7 mouse cellular contexts compared by ENCODE assay signal in genomic region chr6:50776931-50777495, GRCm38 (mm10).
DNase-seq lines count a peak whose midpoint lies in the region; ATAC-seq and TF ChIP-seq lines count a peak whose summit lies in the region.

No protein-coding gene starts in this region.

- H3K36me3 ChIP-seq in forebrain, embryonic 14.5 days (ENCODE audit: control insufficient read depth, insufficient read depth, low read length): no peaks in the 10 kb centered on the region
- H3K36me3 ChIP-seq in intestine, embryonic 14.5 days (ENCODE audit: control insufficient read depth, insufficient read depth, low read length): no peaks in the 10 kb centered on the region
- H3K36me3 ChIP-seq in limb, embryonic 13.5 days: no peaks in the 10 kb centered on the region

- in situ Hi-C loops in Patski (cut with MboI; ENCODE audit: low pct_unique_long_range_greater_than_20kb): no loop called here

- no peak for TF ChIP-seq CTCF in Patski (IDR thresholded peaks at IDR 0.05)
- TF ChIP-seq CTCF in olfactory bulb, adult 2 months (IDR thresholded peaks at IDR 0.05; ENCODE audit: insufficient read depth, low read depth, low read length): no peak

- ATAC-seq in Patski: no peak
- ATAC-seq in forebrain, embryonic 14.5 days: peak; percentile 91
- ATAC-seq in intestine, embryonic 14.5 days (replicated peaks; ENCODE audit: low FRiP score, low TSS enrichment, low read depth): no peak
- 0 out of 2 replicates have a peak, but pooled peaks have one; percentile 32 for ATAC-seq in limb, embryonic 13.5 days (ENCODE audit: low FRiP score, low read depth)

- POLR2A ChIA-PET in Patski (lab: Charles Lee): no interaction called here

- peak overlapping the region; percentile 26 for H3K4me2 ChIP-seq in forebrain, embryonic 14.5 days (ENCODE audit: low read length)
- H3K4me2 ChIP-seq in intestine, embryonic 14.5 days (ENCODE audit: low read length): peak overlapping the region; percentile 20
- H3K4me2 ChIP-seq in limb, embryonic 13.5 days (replicated peaks): peak overlapping the region; percentile 46

- WGBS in forebrain, embryonic 14.5 days: 2% methylated on average over 10 of the region's 10 CpGs
- 7% methylated on average over 10 of the region's 10 CpGs for WGBS in intestine, embryonic 14.5 days
- WGBS in limb, embryonic 13.5 days: 11% methylated on average over 10 of the region's 10 CpGs
- 8% methylated on average over 10 of the region's 10 CpGs for WGBS in olfactory bulb, adult 2 months

- peaks cover 5% of the 10 kb centered on the region for H3K27me3 ChIP-seq in Patski
- no peaks in the 10 kb centered on the region for H3K27me3 ChIP-seq in forebrain, embryonic 14.5 days (replicated peaks; ENCODE audit: control insufficient read depth, insufficient read depth, low read length)
- H3K27me3 ChIP-seq in intestine, embryonic 14.5 days (replicated peaks; ENCODE audit: control insufficient read depth, insufficient read depth, low read length): no peaks in the 10 kb centered on the region
- 0 out of 2 replicates have a peak, but pooled peaks cover 2% of the 10 kb centered on the region for H3K27me3 ChIP-seq in limb, embryonic 13.5 days

- TF ChIP-seq POLR2A in olfactory bulb, adult 2 months (IDR thresholded peaks at IDR 0.05; ENCODE audit: insufficient read depth, low read depth, low read length): no peak

- H3K27ac ChIP-seq in forebrain, embryonic 14.5 days (ENCODE audit: low read depth, low read length): peak overlapping the region; percentile 88
- peak overlapping the region; percentile 28; the same call in 1 of the 2 replicates for H3K27ac ChIP-seq in intestine, embryonic 14.5 days (ENCODE audit: low read depth)
- H3K27ac ChIP-seq in limb, embryonic 13.5 days: peak overlapping the region; percentile 44; the same call in 1 of the 2 replicates
- peak overlapping the region; percentile 92 for H3K27ac ChIP-seq in olfactory bulb, adult 2 months (ENCODE audit: insufficient read depth, low read depth, low read length)

- no peak overlapping the region for H3K4me3 ChIP-seq in forebrain, embryonic 14.5 days (ENCODE audit: low read depth, low read length)
- no peak overlapping the region for H3K4me3 ChIP-seq in intestine, embryonic 14.5 days (ENCODE audit: low read depth, low read length)
- 0 out of 2 replicates have a peak overlapping the region, but pooled peaks have one; percentile 1 for H3K4me3 ChIP-seq in limb, embryonic 13.5 days
- no peak overlapping the region for H3K4me3 ChIP-seq in olfactory bulb, adult 2 months (ENCODE audit: insufficient read depth, low read depth, low read length)

- peaks cover 31% of the 10 kb centered on the region for H3K4me1 ChIP-seq in forebrain, embryonic 14.5 days (ENCODE audit: control insufficient read depth, insufficient read depth, low read length)
- peaks cover 13% of the 10 kb centered on the region for H3K4me1 ChIP-seq in intestine, embryonic 14.5 days (replicated peaks; ENCODE audit: control insufficient read depth, insufficient read depth, low read length)
- H3K4me1 ChIP-seq in limb, embryonic 13.5 days: peaks cover 41% of the 10 kb centered on the region
- peaks cover 8% of the 10 kb centered on the region for H3K4me1 ChIP-seq in olfactory bulb, adult 2 months (ENCODE audit: control insufficient read depth, insufficient read depth, low read length)

- peak; percentile 15 for DNase-seq in Patski (ENCODE audit: low read depth, low spot score)
- peak; percentile 75 for DNase-seq in brain, embryonic 18.5 days (ENCODE audit: low read depth, low spot score)
- peak; percentile 93 for DNase-seq in forebrain, embryonic 14.5 days (ENCODE audit: low spot score)
- peak; percentile 65 for DNase-seq in intestine, embryonic 14.5 days (ENCODE audit: low spot score)
- DNase-seq in ovary, postnatal 36 days (ENCODE audit: low spot score): no peak

- H3K9me3 ChIP-seq in forebrain, embryonic 14.5 days (replicated peaks; ENCODE audit: control insufficient read depth, low read length): no peaks in the 10 kb centered on the region
- H3K9me3 ChIP-seq in intestine, embryonic 14.5 days (ENCODE audit: control insufficient read depth, low read length): no peaks in the 10 kb centered on the region
- no peaks in the 10 kb centered on the region for H3K9me3 ChIP-seq in limb, embryonic 13.5 days

- H3K9ac ChIP-seq in forebrain, embryonic 14.5 days (ENCODE audit: low read length): peak overlapping the region; percentile 4; the same call in 1 of the 2 replicates
- H3K9ac ChIP-seq in intestine, embryonic 14.5 days (ENCODE audit: low read length): no peak overlapping the region
- no peak overlapping the region for H3K9ac ChIP-seq in limb, embryonic 13.5 days

- CTCF ChIA-PET in Patski (lab: Charles Lee): no interaction called here

Comparison
In these comparisons a context has a peak if more than half of its experiments do, and no peak if none do; other contexts are left out.
1. ATAC-seq: peak in forebrain, embryonic 14.5 days (single experiment) and limb, embryonic 13.5 days (single experiment); none in Patski (single experiment) and intestine, embryonic 14.5 days (single experiment).
2. H3K27ac ChIP-seq: peak in every context shown above with its lines; median percentile 92 in olfactory bulb, adult 2 months; 88 in forebrain, embryonic 14.5 days; 44 in limb, embryonic 13.5 days; 28 in intestine, embryonic 14.5 days.
3. Peak in every context shown above with its lines, with median percentiles within 50 percentile points of each other: H3K4me2 ChIP-seq.